Mouse (Mus musculus): ENCODE measurements at regions not wholly inside any gene's neighbourhood (a gene's known extent, or its start where the extent isn't known, plus 50 kb on each side); places are given as distances from the start of the nearest gene placed in this dataset.

DNA sequence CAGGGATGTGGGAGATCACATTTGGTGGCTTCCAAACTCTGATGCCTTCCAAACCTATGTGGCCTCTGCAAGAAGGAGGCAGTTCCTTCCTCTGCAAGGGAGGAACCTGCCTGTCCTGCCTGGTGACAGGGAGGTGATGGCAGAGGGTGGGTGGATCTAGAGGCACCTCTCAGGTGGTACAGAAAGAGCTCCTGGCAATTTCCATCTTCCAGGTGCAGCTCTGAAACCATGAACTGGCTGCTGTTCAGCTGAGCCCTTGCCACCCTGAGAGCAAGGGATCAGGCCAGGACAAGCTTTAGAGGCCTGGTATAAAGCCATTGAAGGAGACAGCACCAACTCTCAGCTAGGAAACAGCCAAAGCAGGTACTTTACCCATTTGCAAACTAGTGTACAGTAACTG lies 327.7 kb upstream of the 4930412O13Rik start:
- Histone ChIP-seq H3K27me3 (replicated peaks) (no peaks in the 10 kb centered on the region), H3K9ac (ENCODE audit: insufficient read depth, low read depth) (no peak overlapping the region), H3K79me2 (replicated peaks; ENCODE audit: control insufficient read depth, extremely low read depth, insufficient read depth, poor library complexity, severe bottlenecking) (no peaks in the 10 kb centered on the region), H3K9me3 (replicated peaks; ENCODE audit: low read length) (no peaks in the 10 kb centered on the region), H3K4me2 (ENCODE audit: insufficient read depth, low read depth, poor library complexity, severe bottlenecking) (no peak overlapping the region), H3K4me1 (ENCODE audit: control insufficient read depth in 1 of 2, insufficient read depth in 2 of 2) (no peaks in the 10 kb centered on the region), H3K36me3 (replicated peaks in 1 of 2; ENCODE audit: control insufficient read depth in 1 of 2, insufficient read depth in 1 of 2, low read length in 1 of 2) (no peaks in the 10 kb centered on the region), H3K4me3 (replicated peaks in 1 of 3; ENCODE audit: low read depth in 2 of 3, low read length in 2 of 3, poor library complexity in 1 of 3) (no peak overlapping the region), H3K27ac (ENCODE audit: insufficient read depth, low read depth) (no peak overlapping the region)
- in situ Hi-C loops (cut with MboI; ENCODE audit: low pct_ligation_motif_present, low pct_unique_long_range_greater_than_20kb, low sequenced_read_pairs): no loop called here
- no peak for DNase-seq (ENCODE audit: extremely low read depth)
- dilution Hi-C loops (cut with MboI; ENCODE audit: extremely low pct_ligation_motif_present, extremely low pct_unique_long_range_greater_than_20kb, low sequenced_read_pairs): no loop called here
- TF ChIP-seq TBP (conservative IDR thresholded peaks at IDR 0.05; ENCODE audit: low read depth, low read length): no peak
- no peak for TF ChIP-seq CTCF (conservative IDR thresholded peaks at IDR 0.05 in 1 of 2, IDR thresholded peaks at IDR 0.05 in 1 of 2; ENCODE audit: low read depth in 2 of 2, low read length in 2 of 2)
- no peak for TF ChIP-seq RCOR1 (conservative IDR thresholded peaks at IDR 0.05; ENCODE audit: low read depth, low read length)
- no peak for TF ChIP-seq KAT2A (IDR thresholded peaks at IDR 0.05; ENCODE audit: insufficient replicate concordance, low read length)
- TF ChIP-seq TCF12 (IDR thresholded peaks at IDR 0.05; ENCODE audit: low read depth, low read length): no peak
- no peak for TF ChIP-seq E2F4 (IDR thresholded peaks at IDR 0.05; ENCODE audit: insufficient replicate concordance, low read depth, low read length)
- no peak for TF ChIP-seq ZKSCAN1 (IDR thresholded peaks at IDR 0.05; ENCODE audit: borderline replicate concordance, low read depth, low read length)
- TF ChIP-seq ZMIZ1 (IDR thresholded peaks at IDR 0.05; ENCODE audit: low read depth, low read length): no peak
- TF ChIP-seq PAX5 (IDR thresholded peaks at IDR 0.05; ENCODE audit: low read length): no peak
- TF ChIP-seq IRF4 (IDR thresholded peaks at IDR 0.05; ENCODE audit: low read depth, low read length): no peak
- TF ChIP-seq POLR2AphosphoS2 (IDR thresholded peaks at IDR 0.05; ENCODE audit: low read depth, low read length): no peak

DNA sequence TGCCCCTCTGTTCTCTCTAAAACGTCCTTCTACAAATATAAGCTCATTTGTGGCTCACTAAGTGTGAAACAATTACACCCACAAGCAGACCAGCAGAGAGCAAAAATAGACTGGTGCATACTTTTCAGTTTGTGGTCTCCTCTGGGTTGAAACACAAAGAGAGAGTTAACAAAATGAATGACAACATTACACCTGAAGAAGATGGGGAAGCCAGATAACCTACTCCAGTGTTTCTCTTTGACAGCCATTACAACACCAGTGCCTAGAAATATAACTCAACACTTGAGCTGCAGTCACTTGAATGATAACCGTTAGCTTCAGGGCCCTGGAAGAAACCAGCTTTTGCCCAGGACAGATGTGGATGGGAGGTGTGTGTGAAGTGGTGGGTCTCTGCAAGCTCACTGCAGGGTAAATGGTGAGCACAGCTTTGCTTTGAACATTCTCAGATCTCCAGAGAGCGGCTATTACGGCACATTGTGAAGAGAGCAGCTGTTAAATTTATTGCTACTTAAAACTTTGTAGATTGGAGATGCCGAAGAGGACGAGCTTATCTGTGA lies 316.5 kb upstream of the 4930412O13Rik start:
- Histone ChIP-seq H3K4me1 (ENCODE audit: control insufficient read depth in 1 of 2, insufficient read depth in 2 of 2) (peaks cover 4 to 11% of the 10 kb centered on the region in 2 experiments; a peak in 3 of 4 replicates), H3K27me3 (replicated peaks) (no peaks in the 10 kb centered on the region), H3K36me3 (replicated peaks in 1 of 2; ENCODE audit: control insufficient read depth in 1 of 2, insufficient read depth in 1 of 2, low read length in 1 of 2) (no peaks in the 10 kb centered on the region), H3K79me2 (replicated peaks; ENCODE audit: control insufficient read depth, extremely low read depth, insufficient read depth, poor library complexity, severe bottlenecking) (no peaks in the 10 kb centered on the region), H3K4me2 (ENCODE audit: insufficient read depth, low read depth, poor library complexity, severe bottlenecking) (no peak overlapping the region), H3K9ac (ENCODE audit: insufficient read depth, low read depth) (no peak overlapping the region), H3K9me3 (replicated peaks; ENCODE audit: low read length) (no peaks in the 10 kb centered on the region), H3K27ac (ENCODE audit: insufficient read depth, low read depth) (no peak overlapping the region), H3K4me3 (replicated peaks in 1 of 3; ENCODE audit: low read depth in 2 of 3, low read length in 2 of 3, poor library complexity in 1 of 3) (no peak overlapping the region)
- in situ Hi-C loops (cut with MboI; ENCODE audit: low pct_ligation_motif_present, low pct_unique_long_range_greater_than_20kb, low sequenced_read_pairs): no loop called here
- DNase-seq (ENCODE audit: extremely low read depth): no peak
- dilution Hi-C loops (cut with MboI; ENCODE audit: extremely low pct_ligation_motif_present, extremely low pct_unique_long_range_greater_than_20kb, low sequenced_read_pairs): no loop called here
- TF ChIP-seq RAD21 (IDR thresholded peaks at IDR 0.05; ENCODE audit: low read depth, low read length) (no peak), KAT2A (IDR thresholded peaks at IDR 0.05; ENCODE audit: insufficient replicate concordance, low read length) (no peak), ZNF384 (IDR thresholded peaks at IDR 0.05; ENCODE audit: low read depth, low read length) (no peak), IRF4 (IDR thresholded peaks at IDR 0.05; ENCODE audit: low read depth, low read length) (no peak), ZC3H11A (IDR thresholded peaks at IDR 0.05; ENCODE audit: low read depth, low read length) (no peak), TBP (conservative IDR thresholded peaks at IDR 0.05; ENCODE audit: low read depth, low read length) (no peak), POLR2AphosphoS2 (IDR thresholded peaks at IDR 0.05; ENCODE audit: low read depth, low read length) (no peak)
